Mouse (Mus musculus) liver, adult 2 months (tissue): ENCODE data around the gene Tigd3. TPM values are rescaled to one million over a fixed set of nuclear protein-coding genes. Genes with fewer than 3 reads are reported as not detected.

Experiments
- DNase-seq: peaks from one replicate; pipeline ENCODE4 v3.0.0-alpha.2; 2011; ENCODE audit warnings: low read depth, low spot score; ENCODE audit errors: extremely low read depth
- H3K27ac ChIP-seq: fragments of 200-500 bp; replicated peaks from 2 replicates; pipeline ENCODE4 v1.5.1; 2012; ENCODE audit warnings: low read depth, mild to moderate bottlenecking, control low read depth, inconsistent platforms, low read length; ENCODE audit not compliant: insufficient read depth
- H3K27me3 ChIP-seq: fragments of 200-500 bp; 2 replicates; pipeline ENCODE4 v1.6.1; 2012; ENCODE audit warnings: mild to moderate bottlenecking, moderate library complexity, low read length, inconsistent platforms; ENCODE audit not compliant: control insufficient read depth, insufficient read depth
- H3K36me3 ChIP-seq: fragments of 200-500 bp; 2 replicates; pipeline ENCODE4 v1.6.1; 2012; ENCODE audit warnings: low read length, inconsistent platforms; ENCODE audit not compliant: control insufficient read depth, insufficient read depth
- H3K4me1 ChIP-seq: fragments of 200-500 bp; 2 replicates; pipeline ENCODE4 v1.6.1; 2011; ENCODE audit warnings: low read length; ENCODE audit not compliant: control insufficient read depth, insufficient read depth
- H3K4me3 ChIP-seq: fragments of 200-500 bp; 2 replicates; pipeline ENCODE4 v1.5.1; 2011; ENCODE audit warnings: low read depth, mild to moderate bottlenecking, control low read depth, low read length, moderate library complexity; ENCODE audit not compliant: insufficient read depth
- H3K79me2 ChIP-seq: fragments of 200-500 bp; 2 replicates; pipeline ENCODE4 v1.6.1; 2012; ENCODE audit warnings: inconsistent platforms, mild to moderate bottlenecking, low read length, moderate library complexity; ENCODE audit not compliant: control insufficient read depth, insufficient read depth
- H3K9ac ChIP-seq: fragments of 200-500 bp; 2 replicates; pipeline ENCODE4 v1.6.1; 2012; ENCODE audit warnings: low read depth, mild to moderate bottlenecking, control low read depth, inconsistent platforms, low read length
- CTCF ChIP-seq: fragments of 200-500 bp; IDR thresholded peaks from 2 replicates; pipeline ENCODE4 v1.5.1; 2011; ENCODE audit warnings: low read depth, low read length, control low read depth
- POLR2A ChIP-seq: fragments of 200-500 bp; IDR thresholded peaks from 2 replicates; pipeline ENCODE4 v1.6.1; 2011; ENCODE audit warnings: low read length, control low read depth; ENCODE audit not compliant: insufficient read depth; ENCODE audit errors: extremely low read depth
- WGBS: fragments of 180-500 bp; shearing (Covaris S2); methylation state at CpG from one replicate; pipeline ENCODE4 v1.1.7; 2018; 5-methylcytosine and 5-hydroxymethylcytosine counted together
- polyA plus RNA-seq: library from polyadenylated mRNA; depleted of rRNA; stranded (reverse); fragments of >200 nt; gene quantifications from 2 replicates; pipeline ENCODE4 v1.2.3, GENCODE M21; 2012; rRNA removed
- total RNA-seq: library from RNA; depleted of rRNA; stranded (reverse); fragments of >200 nt; gene quantifications from 2 replicates; pipeline ENCODE4 v1.2.3, GENCODE M21; 2014; rRNA removed

Gene Tigd3
- total RNA-seq (0.18 and 0.27 TPM in 2 replicates), polyA plus RNA-seq (0.16 and 0.24 TPM in 2 replicates)

- Histone ChIP-seq H3K27ac (no peak within 1 kb of the TSS), H3K36me3 (peaks cover 12% of the 10 kb centered on the region; the same call in 1 of the 2 replicates), H3K9ac (peak within 1 kb of the TSS; percentile 63), H3K27me3 (no peaks in the 10 kb centered on the region), H3K4me1 (peaks cover 6% of the 10 kb centered on the region), H3K4me3 (peak within 1 kb of the TSS; percentile 54), H3K79me2 (no peaks in the 10 kb centered on the region)
- peak; percentile 58 for DNase-seq
- 2% methylated on average over 36 of the region's 36 CpGs for WGBS
- TF ChIP-seq POLR2A (no peak), CTCF (no peak)
These were observed at the start of gene Tigd3 for GRCm38 (mm10) chr19:5894002-5894678. TSS of gene Tigd3 (minus strand) at chr19:5894149.

- H3K4me3 ChIP-seq, result no peak overlapping the region
- peaks cover 2% of the 10 kb centered on the region; the same call in 1 of the 2 replicates for H3K4me1 ChIP-seq
- H3K9ac ChIP-seq, result no peak overlapping the region
- no peak for TF ChIP-seq POLR2A
- no peak for TF ChIP-seq CTCF
- no peaks in the 10 kb centered on the region for H3K27me3 ChIP-seq
- no peaks in the 10 kb centered on the region for H3K79me2 ChIP-seq
- 95% methylated on average over 15 of the region's 15 CpGs for WGBS
- H3K27ac ChIP-seq, result no peak overlapping the region
- DNase-seq, result no peak
- H3K36me3 ChIP-seq, result no peaks in the 10 kb centered on the region
These were observed 49.5 kb upstream of the Tigd3 start for GRCm38 (mm10) chr19:5943404-5943803.

GRCm38 (mm10) chr19:5942581-5942980 is 48.6 kb upstream of the Tigd3 start:
- no peaks in the 10 kb centered on the region for H3K79me2 ChIP-seq
- peaks cover 3% of the 10 kb centered on the region; the same call in 1 of the 2 replicates for H3K4me1 ChIP-seq
- no peak overlapping the region for H3K9ac ChIP-seq
- H3K27me3 ChIP-seq, result no peaks in the 10 kb centered on the region
- DNase-seq, result no peak
- no peak overlapping the region for H3K4me3 ChIP-seq
- H3K27ac ChIP-seq, result no peak overlapping the region
- TF ChIP-seq POLR2A, result no peak
- no peaks in the 10 kb centered on the region for H3K36me3 ChIP-seq
- WGBS, result 85% methylated on average over 7 of the region's 7 CpGs

- H3K4me1 ChIP-seq, result peaks cover 3% of the 10 kb centered on the region; the same call in 1 of the 2 replicates
- H3K79me2 ChIP-seq, result no peaks in the 10 kb centered on the region
- H3K36me3 ChIP-seq, result no peaks in the 10 kb centered on the region
- H3K9ac ChIP-seq, result no peak overlapping the region
- no peak overlapping the region for H3K4me3 ChIP-seq
- DNase-seq, result no peak
- 83% methylated on average over 10 of the region's 10 CpGs for WGBS
- no peaks in the 10 kb centered on the region for H3K27me3 ChIP-seq
- 0 out of 2 replicates have a peak overlapping the region, but pooled peaks have one; percentile 20 for H3K27ac ChIP-seq
- TF ChIP-seq CTCF, result no peak
- no peak for TF ChIP-seq POLR2A
These were observed 46.7 kb upstream of the Tigd3 start for GRCm38 (mm10) chr19:5940656-5941055.

- DNase-seq, result no peak
These were observed 46.2 kb upstream of the Tigd3 start for GRCm38 (mm10) chr19:5940173-5940572.

GRCm38 (mm10) chr19:5939715-5940114 is 45.8 kb upstream of the Tigd3 start:
- no peak for DNase-seq
- H3K9ac ChIP-seq, result no peak overlapping the region
- no peak overlapping the region for H3K27ac ChIP-seq
- TF ChIP-seq POLR2A, result no peak
- TF ChIP-seq CTCF, result no peak
- no peak overlapping the region for H3K4me3 ChIP-seq
- WGBS, result 87% methylated on average over 5 of the region's 5 CpGs
- no peaks in the 10 kb centered on the region for H3K36me3 ChIP-seq
- no peaks in the 10 kb centered on the region for H3K79me2 ChIP-seq
- no peaks in the 10 kb centered on the region for H3K27me3 ChIP-seq
- peaks cover 6% of the 10 kb centered on the region; the same call in 1 of the 2 replicates for H3K4me1 ChIP-seq

More at GRCm38 (mm10) chr19:5940173-5940572, 46.2 kb upstream of the Tigd3 start:
- no peak overlapping the region for H3K9ac ChIP-seq
- 81% methylated on average over 4 of the region's 4 CpGs for WGBS
- H3K79me2 ChIP-seq, result no peaks in the 10 kb centered on the region
- no peaks in the 10 kb centered on the region for H3K36me3 ChIP-seq
- peaks cover 6% of the 10 kb centered on the region; the same call in 1 of the 2 replicates for H3K4me1 ChIP-seq
- no peak overlapping the region for H3K4me3 ChIP-seq
- no peak for TF ChIP-seq CTCF
- no peak for TF ChIP-seq POLR2A
- no peak overlapping the region for H3K27ac ChIP-seq
- H3K27me3 ChIP-seq, result no peaks in the 10 kb centered on the region
